Mouse (Mus musculus) thymus, adult 2 months (tissue): ENCODE data around the gene Lonrf2. TPM values are rescaled to one million over a fixed set of nuclear protein-coding genes. Genes with fewer than 3 reads are reported as not detected.

Experiments
- DNase-seq: peaks from one replicate; pipeline ENCODE4 v3.0.0; 2021
- H3K27ac ChIP-seq: fragments of 200-500 bp; 2 replicates; pipeline ENCODE4 v1.5.1; 2012; ENCODE audit warnings: low read length, control low read depth; ENCODE audit not compliant: control insufficient read depth, insufficient read depth
- H3K27me3 ChIP-seq: fragments of 200-500 bp; 2 replicates; pipeline ENCODE4 v1.6.1; 2012; ENCODE audit warnings: mild to moderate bottlenecking, low read length, moderate library complexity, mixed read lengths; ENCODE audit not compliant: control insufficient read depth, insufficient read depth
- H3K36me3 ChIP-seq: fragments of 200-500 bp; 2 replicates; pipeline ENCODE4 v1.6.1; 2012; ENCODE audit warnings: mild to moderate bottlenecking, low read length, moderate library complexity; ENCODE audit not compliant: control insufficient read depth, insufficient read depth
- H3K4me1 ChIP-seq: fragments of 200-500 bp; replicated peaks from 2 replicates; pipeline ENCODE4 v1.6.1; 2012; ENCODE audit warnings: low read length; ENCODE audit not compliant: control insufficient read depth, insufficient read depth
- H3K4me3 ChIP-seq: fragments of 200-500 bp; 2 replicates; pipeline ENCODE4 v1.5.1; 2012; ENCODE audit warnings: mild to moderate bottlenecking, low read length, control low read depth, moderate library complexity; ENCODE audit not compliant: control insufficient read depth, insufficient read depth
- CTCF ChIP-seq: fragments of 200-500 bp; IDR thresholded peaks from 2 replicates; pipeline ENCODE4 v1.5.1; 2012; ENCODE audit warnings: mild to moderate bottlenecking, control low read depth, low read length, moderate library complexity, borderline replicate concordance; ENCODE audit not compliant: control insufficient read depth, poor library complexity, insufficient read depth; ENCODE audit errors: extremely low read depth
- POLR2A ChIP-seq: fragments of 200-500 bp; IDR thresholded peaks from 2 replicates; pipeline ENCODE4 v1.6.1; 2012; ENCODE audit warnings: mild to moderate bottlenecking, low read length, control low read depth, moderate library complexity; ENCODE audit not compliant: control insufficient read depth, poor library complexity, insufficient read depth; ENCODE audit errors: extremely low read depth
- WGBS: fragments of 180-500 bp; shearing (Covaris S2); methylation state at CpG from one replicate; pipeline ENCODE4 v1.1.7; 2018; 5-methylcytosine and 5-hydroxymethylcytosine counted together
- polyA plus RNA-seq: library from polyadenylated mRNA; depleted of rRNA; stranded (reverse); fragments of >200 nt; gene quantifications from 2 replicates; pipeline ENCODE4 v1.2.3, GENCODE M21; 2012

The Lonrf2 gene
- polyA plus RNA-seq, 1 experiment = 0.46 TPM

GRCm38 (mm10) chr1:38799304-38799703, 37.2 kb downstream of the Lonrf2 start:
- TF ChIP-seq CTCF = no peak
- TF ChIP-seq POLR2A = no peak
- no peak overlapping the region for H3K4me3 ChIP-seq
- H3K27ac ChIP-seq = no peak overlapping the region
- no peaks in the 10 kb centered on the region for H3K36me3 ChIP-seq
- H3K27me3 ChIP-seq = no peaks in the 10 kb centered on the region
- no peaks in the 10 kb centered on the region for H3K4me1 ChIP-seq
- 27% methylated on average over 3 of the region's 3 CpGs for WGBS
- DNase-seq = peak; percentile 28

GRCm38 (mm10) chr1:38796936-38797335, 39.6 kb downstream of the Lonrf2 start:
- no peak overlapping the region for H3K27ac ChIP-seq

GRCm38 (mm10) chr1:38795496-38795895, 41.0 kb downstream of the Lonrf2 start:
- 91% methylated on average over 5 of the region's 5 CpGs for WGBS
- Histone ChIP-seq H3K36me3 (no peaks in the 10 kb centered on the region), H3K27me3 (no peaks in the 10 kb centered on the region), H3K4me1 (no peaks in the 10 kb centered on the region), H3K4me3 (no peak overlapping the region), H3K27ac (no peak overlapping the region)
- TF ChIP-seq CTCF (no peak), POLR2A (no peak)
- no peak for DNase-seq

More at GRCm38 (mm10) chr1:38796936-38797335, 39.6 kb downstream of the Lonrf2 start:
- Histone ChIP-seq H3K4me3 (no peak overlapping the region), H3K4me1 (no peaks in the 10 kb centered on the region), H3K27me3 (no peaks in the 10 kb centered on the region), H3K36me3 (no peaks in the 10 kb centered on the region)
- no peak for TF ChIP-seq POLR2A
- no peak for TF ChIP-seq CTCF
- no peak for DNase-seq
- 97% methylated on average over 6 of the region's 6 CpGs for WGBS

GRCm38 (mm10) chr1:38791016-38791810, 45.3 kb downstream of the Lonrf2 start:
- no peaks in the 10 kb centered on the region for H3K4me1 ChIP-seq
- H3K27ac ChIP-seq = no peak overlapping the region
- no peak for DNase-seq
- no peaks in the 10 kb centered on the region for H3K27me3 ChIP-seq
- no peaks in the 10 kb centered on the region for H3K36me3 ChIP-seq
- TF ChIP-seq CTCF (no peak), POLR2A (no peak)
- 83% methylated on average over 9 of the region's 9 CpGs for WGBS
- H3K4me3 ChIP-seq = no peak overlapping the region

- Histone ChIP-seq H3K36me3 (no peaks in the 10 kb centered on the region), H3K27ac (no peak overlapping the region), H3K4me3 (no peak overlapping the region), H3K27me3 (no peaks in the 10 kb centered on the region), H3K4me1 (no peaks in the 10 kb centered on the region)
- WGBS = 97% methylated on average over 7 of the region's 7 CpGs
- no peak for TF ChIP-seq CTCF
- no peak for TF ChIP-seq POLR2A
- no peak for DNase-seq
These were observed 46.4 kb downstream of the Lonrf2 start for GRCm38 (mm10) chr1:38789988-38790602.

- DNase-seq = peak; percentile 16
- Histone ChIP-seq H3K4me1 (no peaks in the 10 kb centered on the region), H3K4me3 (no peak overlapping the region), H3K27ac (no peak overlapping the region), H3K36me3 (no peaks in the 10 kb centered on the region), H3K27me3 (no peaks in the 10 kb centered on the region)
- TF ChIP-seq CTCF (no peak), POLR2A (no peak)
- 74% methylated on average over 3 of the region's 3 CpGs for WGBS
These were observed 47.6 kb downstream of the Lonrf2 start for GRCm38 (mm10) chr1:38788904-38789303.

- Histone ChIP-seq H3K4me3 (no peak overlapping the region), H3K4me1 (no peaks in the 10 kb centered on the region), H3K27me3 (no peaks in the 10 kb centered on the region), H3K27ac (no peak overlapping the region), H3K36me3 (no peaks in the 10 kb centered on the region)
- WGBS = 6% methylated on average over 5 of the region's 5 CpGs
- DNase-seq = peak; percentile 51
- TF ChIP-seq POLR2A (no peak), CTCF (no peak; the same call in 1 of the 2 replicates)
These were observed 49.1 kb downstream of the Lonrf2 start for GRCm38 (mm10) chr1:38787443-38787842.
